8 mouse cellular contexts compared by ENCODE assay signal in the genomic region with DNA sequence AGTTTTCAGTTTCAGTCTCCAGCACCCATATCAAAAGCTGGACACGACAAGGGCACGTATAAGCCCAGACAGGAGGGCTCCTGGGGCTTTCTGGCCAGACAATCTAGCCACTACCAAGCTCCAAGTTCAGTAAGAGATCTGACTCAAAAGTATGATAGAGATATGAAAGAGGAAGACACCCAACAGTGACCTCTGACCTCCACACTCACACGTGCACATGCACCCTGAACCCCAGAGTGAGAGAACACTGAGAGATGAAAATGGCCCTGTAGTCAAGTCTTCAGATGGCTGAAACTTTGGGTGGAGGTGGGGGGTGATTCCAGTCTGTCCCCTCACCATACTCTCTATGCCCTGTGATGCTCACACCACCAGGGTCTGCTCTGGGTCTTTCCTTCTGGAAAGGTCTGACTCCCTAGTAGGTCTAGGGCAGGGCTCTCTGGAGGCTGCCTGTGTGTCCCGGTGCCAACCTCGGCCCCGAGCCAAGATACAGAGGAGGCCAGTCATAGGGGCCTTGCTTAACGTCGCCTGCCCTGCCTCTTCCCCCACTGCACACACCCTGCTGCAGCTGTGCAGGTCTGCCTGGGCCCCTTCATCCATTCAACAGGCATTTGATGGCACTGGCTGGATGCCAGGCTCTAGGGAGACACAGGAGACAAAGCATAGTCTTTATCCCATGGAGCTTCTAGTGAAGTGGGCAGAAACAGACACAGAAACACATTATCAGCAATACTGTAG. TPM values are rescaled to one million over a fixed set of nuclear protein-coding genes. Genes with fewer than 3 reads are reported as not detected.
DNase-seq lines count a peak whose midpoint lies in the region; ATAC-seq and TF ChIP-seq lines count a peak whose summit lies in the region.

No protein-coding gene starts in this region.

- DNase-seq in right cerebral cortex, adult 18-20 months, result peak; percentile 41
- DNase-seq in right cerebral cortex, postnatal 25 days, result no peak
- DNase-seq in cerebellum, postnatal 4 days (ENCODE audit: low spot score in 2 of 2), result peak; percentile 47 to 48
- peak; percentile 78 to 85 for DNase-seq in heart, adult 2 months
- peak; percentile 85 for DNase-seq in kidney, adult 11 months
- DNase-seq in embryo, embryonic 11 days, result no peak

- TF ChIP-seq CTCF in heart, adult 2 months (IDR thresholded peaks at IDR 0.05), result no peak

- peak overlapping the region; percentile 24; the same call in 1 of the 2 replicates for H3K27ac ChIP-seq in heart, adult 2 months
- peak overlapping the region; percentile 78 for H3K27ac ChIP-seq in liver, embryonic 15.5 days (replicated peaks)
- H3K27ac ChIP-seq in neural tube, embryonic 14.5 days (ENCODE audit: low read depth, low read length), result peak overlapping the region; percentile 48; the same call in 1 of the 2 replicates

- no peak overlapping the region for H3K4me3 ChIP-seq in heart, adult 2 months
- H3K4me3 ChIP-seq in liver, embryonic 15.5 days (replicated peaks), result 0 out of 2 replicates have a peak overlapping the region, but pooled peaks have one; percentile 2
- H3K4me3 ChIP-seq in neural tube, embryonic 14.5 days (ENCODE audit: low read depth, low read length), result no peak overlapping the region

- H3K4me2 ChIP-seq in liver, embryonic 15.5 days, result peak overlapping the region; percentile 45
- H3K4me2 ChIP-seq in neural tube, embryonic 14.5 days (ENCODE audit: low read depth, low read length), result no peak overlapping the region

- intact Hi-C loops in heart, adult 2 months (cut with DNase I), result no loop called here

- H3K27me3 ChIP-seq in heart, adult 2 months (ENCODE audit: control insufficient read depth, insufficient read depth, low read length), result no peaks in the 10 kb centered on the region
- H3K27me3 ChIP-seq in liver, embryonic 15.5 days, result no peaks in the 10 kb centered on the region
- no peaks in the 10 kb centered on the region for H3K27me3 ChIP-seq in neural tube, embryonic 14.5 days (ENCODE audit: control insufficient read depth, insufficient read depth, low read length)

- TF ChIP-seq EP300 in heart, adult 2 months (IDR thresholded peaks at IDR 0.05; ENCODE audit: insufficient read depth, low read depth, low read length), result no peak

- H3K4me1 ChIP-seq in heart, adult 2 months (ENCODE audit: control insufficient read depth, insufficient read depth, low read length), result peaks cover 45% of the 10 kb centered on the region
- H3K4me1 ChIP-seq in liver, embryonic 15.5 days (replicated peaks), result peaks cover 89% of the 10 kb centered on the region
- peaks cover 48% of the 10 kb centered on the region for H3K4me1 ChIP-seq in neural tube, embryonic 14.5 days (ENCODE audit: control insufficient read depth, insufficient read depth, low read length)

- H3K9ac ChIP-seq in heart, adult 2 months (ENCODE audit: low read depth, low read length), result no peak overlapping the region
- H3K9ac ChIP-seq in liver, embryonic 15.5 days, result peak overlapping the region; percentile 24
- H3K9ac ChIP-seq in neural tube, embryonic 14.5 days (replicated peaks; ENCODE audit: low read depth, low read length), result no peak overlapping the region

- no peaks in the 10 kb centered on the region for H3K36me3 ChIP-seq in heart, adult 2 months (ENCODE audit: control insufficient read depth, insufficient read depth, low read length)
- H3K36me3 ChIP-seq in liver, embryonic 15.5 days (replicated peaks), result peaks cover 41% of the 10 kb centered on the region
- no peaks in the 10 kb centered on the region for H3K36me3 ChIP-seq in neural tube, embryonic 14.5 days (ENCODE audit: control insufficient read depth, insufficient read depth, low read length)

- H3K9me3 ChIP-seq in liver, embryonic 15.5 days (replicated peaks), result no peaks in the 10 kb centered on the region
- H3K9me3 ChIP-seq in neural tube, embryonic 14.5 days (ENCODE audit: control insufficient read depth, low read length), result no peaks in the 10 kb centered on the region

- TF ChIP-seq POLR2A in heart, adult 2 months (IDR thresholded peaks at IDR 0.05; ENCODE audit: insufficient read depth, low read depth, low read length), result no peak

- peak; percentile 67 for ATAC-seq in liver, embryonic 15.5 days (ENCODE audit: insufficient read depth)
- peak; percentile 90 for ATAC-seq in neural tube, embryonic 14.5 days (ENCODE audit: low read depth)

- H3K79me2 ChIP-seq in heart, adult 2 months (replicated peaks; ENCODE audit: control insufficient read depth, insufficient read depth, low read length), result peaks cover 4% of the 10 kb centered on the region

- 16% methylated on average over 8 of the region's 8 CpGs for WGBS in heart, adult 2 months
- 12% methylated on average over 8 of the region's 8 CpGs for WGBS in liver, embryonic 15.5 days (ENCODE audit: insufficient replicate concordance)
- WGBS in neural tube, embryonic 14.5 days, result 50% methylated on average over 8 of the region's 8 CpGs

RNA-seq across cellular contexts. Expression of gene Pnma1, which starts 32.6 kb away (rescaled TPM):
- total RNA-seq in heart, adult 2 months (2021), result under 1 TPM; 0.10 to 0.20 TPM
- polyA plus RNA-seq in heart, adult 2 months (2012; rRNA removed), result 0.04 and 0.06 TPM in 2 replicates
- 0.16 and 0.24 TPM in 2 replicates for polyA plus RNA-seq in liver, embryonic 15.5 days (2015; fragmentation: Nextera tagmentation; extraction: Ambion mirVana)
- 3.4 and 3.9 TPM in 2 replicates for polyA plus RNA-seq in neural tube, embryonic 14.5 days (2014; fragmentation: Nextera tagmentation; extraction: Ambion mirVana)

RNA-seq across cellular contexts. Expression of gene Elmsan1, which starts 37.8 kb away (rescaled TPM):
- 10 to 100 TPM; 12.3 to 14.7 TPM for total RNA-seq in heart, adult 2 months (2021)
- 8.1 and 8.4 TPM in 2 replicates for polyA plus RNA-seq in heart, adult 2 months (2012; rRNA removed)
- 7.7 and 8.7 TPM in 2 replicates for polyA plus RNA-seq in liver, embryonic 15.5 days (2015; fragmentation: Nextera tagmentation; extraction: Ambion mirVana)
- polyA plus RNA-seq in neural tube, embryonic 14.5 days (2014; fragmentation: Nextera tagmentation; extraction: Ambion mirVana), result 4.2 and 4.5 TPM in 2 replicates

Comparison
In these comparisons a context has a peak if more than half of its experiments do, and no peak if none do; other contexts are left out.
1. DNase-seq: peak in right cerebral cortex, adult 18-20 months (single experiment), cerebellum, postnatal 4 days (2 of 2), heart, adult 2 months (2 of 2) and kidney, adult 11 months (single experiment); none in right cerebral cortex, postnatal 25 days (single experiment) and embryo, embryonic 11 days (single experiment).
2. H3K27ac ChIP-seq: peak in every context shown above with its lines; median percentile 78 in liver, embryonic 15.5 days; 48 in neural tube, embryonic 14.5 days; 24 in heart, adult 2 months.